Mouse (Mus musculus) neural tube, embryonic 11.5 days (tissue): ENCODE measurements around the gene Ifna7. TPM values are rescaled to one million over a fixed set of nuclear protein-coding genes. Genes with fewer than 3 reads are reported as not detected.
"Not testable (repeated sequence)": the region's sequence is repeated elsewhere in the genome, so short reads cannot be mapped to it uniquely, and the experiment has no call there.

Experiments used
- ATAC-seq: fragments of 200-750 bp; cut with Nextera tagmentation; 2 replicates; pipeline ENCODE4 v1.8.0; 2017; ENCODE audit warnings: moderate number of reproducible peaks, mild to moderate bottlenecking, moderate TSS enrichment, moderate library complexity; ENCODE audit not compliant: insufficient read depth, low FRiP score, low TSS enrichment
- DNase-seq: peaks from one replicate; pipeline ENCODE4 v3.0.0-alpha.2; 2015; ENCODE audit warnings: low spot score
- H3K27ac ChIP-seq: fragments of 300-500 bp; sonication (generic); 2 replicates; pipeline ENCODE4 v1.5.1; 2014; ENCODE audit warnings: low read depth, mild to moderate bottlenecking, low read length
- H3K27me3 ChIP-seq: fragments of 300-500 bp; sonication (generic); 2 replicates; pipeline ENCODE4 v1.6.1; 2014; ENCODE audit warnings: mild to moderate bottlenecking, low read length, mixed read lengths; ENCODE audit not compliant: control insufficient read depth, insufficient read depth
- H3K36me3 ChIP-seq: fragments of 300-500 bp; sonication (generic); 2 replicates; pipeline ENCODE4 v1.6.1; 2014; ENCODE audit warnings: mild to moderate bottlenecking, low read length, moderate library complexity, mixed read lengths; ENCODE audit not compliant: control insufficient read depth, insufficient read depth
- H3K4me1 ChIP-seq: fragments of 300-500 bp; sonication (generic); 2 replicates; pipeline ENCODE4 v1.6.1; 2014; ENCODE audit warnings: low read length, mixed read lengths; ENCODE audit not compliant: control insufficient read depth, insufficient read depth
- H3K4me2 ChIP-seq: fragments of 300-500 bp; sonication (generic); 2 replicates; pipeline ENCODE4 v1.6.1; 2014; ENCODE audit warnings: low read depth, mild to moderate bottlenecking, moderate library complexity
- H3K4me3 ChIP-seq: fragments of 300-500 bp; sonication (generic); 2 replicates; pipeline ENCODE4 v1.5.1; 2014; ENCODE audit warnings: low read depth, low read length
- H3K9ac ChIP-seq: fragments of 300-500 bp; sonication (generic); 2 replicates; pipeline ENCODE4 v1.6.1; 2014; ENCODE audit warnings: mild to moderate bottlenecking, low read length
- H3K9me3 ChIP-seq: fragments of 300-500 bp; sonication (generic); 2 replicates; pipeline ENCODE4 v1.6.1; 2016; ENCODE audit warnings: low read length; ENCODE audit not compliant: control insufficient read depth
- WGBS: fragments of 180-500 bp; shearing (Covaris S2); extraction: QIAGEN DNeasy Blood & Tissue Kit; methylation state at CpG from one replicate; pipeline ENCODE4 v1.1.7; 2014; 5-methylcytosine and 5-hydroxymethylcytosine counted together
- polyA plus RNA-seq: library from polyadenylated mRNA; unstranded; fragments of >200 nt; fragmentation: Nextera tagmentation; extraction: Ambion mirVana; gene quantifications from 2 replicates; pipeline ENCODE4 v1.2.1, GENCODE M21; 2014

Gene Ifna7
- polyA plus RNA-seq, 1 experiment from 2014 or later, result not detected

DNA sequence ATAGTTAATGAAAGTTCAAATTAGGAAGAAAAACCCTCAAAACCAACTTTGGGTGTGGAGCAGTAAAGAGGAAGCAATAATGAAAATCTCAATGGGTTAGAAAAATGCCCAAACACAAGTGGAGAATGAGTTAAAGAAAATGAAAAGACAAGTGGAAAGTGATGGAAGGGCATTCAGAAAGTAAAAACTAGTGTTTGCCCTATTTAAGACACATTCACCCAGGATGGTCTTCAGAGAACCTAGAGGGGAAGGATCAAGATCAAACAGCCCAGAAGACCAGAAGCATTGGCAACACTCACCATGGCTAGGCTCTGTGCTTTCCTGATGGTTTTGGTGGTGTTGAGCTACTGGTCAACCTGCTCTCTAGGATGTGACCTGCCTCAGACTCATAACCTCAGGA lies 11.1 kb downstream of the Ifna7 start, which contains the start of gene Ifna6:
Gene Ifna6, plus strand, starts transcription at position 301 of the 400 bp plus-strand sequence.
- not testable (repeated sequence) for DNase-seq, H3K4me3 ChIP-seq, H3K4me1 ChIP-seq, H3K4me2 ChIP-seq, H3K27me3 ChIP-seq, ATAC-seq, H3K9ac ChIP-seq, H3K9me3 ChIP-seq, H3K27ac ChIP-seq, H3K36me3 ChIP-seq

DNA sequence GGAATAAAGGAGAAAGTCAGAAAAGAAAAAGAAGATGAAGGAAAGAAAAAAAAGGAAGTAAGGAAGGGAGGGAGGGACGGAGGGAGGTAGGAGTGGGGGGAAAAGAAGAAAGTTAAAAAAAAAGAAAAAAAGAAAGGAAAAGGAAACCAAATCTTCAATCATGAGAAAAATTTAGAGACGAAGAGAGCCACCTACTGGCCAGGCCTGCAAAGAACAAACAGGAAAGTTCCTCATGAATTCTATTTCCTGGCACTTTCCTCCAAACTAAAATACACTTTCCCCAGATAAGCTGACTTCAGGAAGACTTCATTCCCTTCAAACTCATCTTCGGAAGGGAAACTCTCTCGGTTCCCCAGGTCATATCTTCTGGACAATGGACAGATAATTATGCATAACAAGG lies 14.5 kb downstream of the Ifna7 start:
- no peak overlapping the region for H3K9ac ChIP-seq
- no peaks in the 10 kb centered on the region for H3K4me1 ChIP-seq
- 31% methylated on average over 4 of the region's 4 CpGs for WGBS
- H3K9me3 ChIP-seq, result no peaks in the 10 kb centered on the region
- no peak overlapping the region for H3K27ac ChIP-seq
- H3K4me3 ChIP-seq, result no peak overlapping the region
- ATAC-seq, result no peak
- no peaks in the 10 kb centered on the region for H3K36me3 ChIP-seq
- DNase-seq, result no peak
- no peak overlapping the region for H3K4me2 ChIP-seq
- no peaks in the 10 kb centered on the region for H3K27me3 ChIP-seq

DNA sequence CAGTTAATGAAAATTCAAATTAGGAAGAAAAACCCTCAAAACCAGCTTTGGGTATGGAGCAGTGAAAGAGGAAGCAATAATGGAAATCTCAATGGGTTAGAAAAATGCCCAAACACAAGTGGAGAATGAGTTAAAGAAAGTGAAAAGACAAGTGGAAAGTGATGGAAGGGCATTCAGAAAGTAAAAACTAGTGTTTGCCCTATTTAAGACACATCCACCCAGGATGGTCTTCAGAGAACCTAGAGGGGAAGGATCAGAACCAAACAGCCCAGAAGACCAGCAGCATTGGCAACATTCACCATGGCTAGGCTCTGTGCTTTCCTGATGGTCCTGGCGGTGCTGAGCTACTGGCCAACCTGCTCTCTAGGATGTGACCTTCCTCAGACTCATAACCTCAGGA lies 19.2 kb downstream of the Ifna7 start, which contains the start of gene Ifna5:
Gene Ifna5, plus strand, starts transcription at position 301 of the 400 bp plus-strand sequence.
- H3K9me3 ChIP-seq, H3K9ac ChIP-seq, DNase-seq, H3K27me3 ChIP-seq, H3K4me1 ChIP-seq, H3K4me2 ChIP-seq, H3K4me3 ChIP-seq, H3K27ac ChIP-seq, ATAC-seq, H3K36me3 ChIP-seq: not testable (repeated sequence)
- WGBS, result 69% methylated on average over 1 of the region's 1 CpGs

DNA sequence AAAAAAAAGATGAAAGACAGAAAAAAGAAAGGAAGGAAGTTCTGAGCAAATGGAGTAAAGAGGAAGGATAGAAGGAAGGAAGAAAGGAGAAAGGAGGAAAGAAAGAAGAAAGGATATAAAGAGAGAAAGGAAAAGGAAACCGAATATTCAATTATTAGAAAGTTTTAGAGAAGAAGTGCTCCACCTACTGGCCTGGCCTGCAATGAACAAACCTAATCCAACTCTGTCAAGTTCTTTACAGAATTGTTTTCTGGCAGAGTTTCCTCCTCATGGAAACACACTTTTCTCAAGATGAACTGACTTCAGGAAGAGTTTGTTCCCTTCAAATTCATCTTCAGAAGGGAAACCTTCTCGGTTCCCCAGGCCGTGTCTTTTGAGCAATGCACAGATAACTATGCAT lies 22.8 kb downstream of the Ifna7 start:
- H3K4me3 ChIP-seq, result no peak overlapping the region
- H3K36me3 ChIP-seq, result no peaks in the 10 kb centered on the region
- H3K27me3 ChIP-seq, result no peaks in the 10 kb centered on the region
- WGBS, result 51% methylated on average over 3 of the region's 3 CpGs
- no peak overlapping the region for H3K27ac ChIP-seq
- H3K9me3 ChIP-seq, result no peaks in the 10 kb centered on the region
- H3K4me2 ChIP-seq, result no peak overlapping the region
- H3K9ac ChIP-seq, result no peak overlapping the region
- no peak for ATAC-seq
- H3K4me1 ChIP-seq, result no peaks in the 10 kb centered on the region
- DNase-seq, result no peak

DNA sequence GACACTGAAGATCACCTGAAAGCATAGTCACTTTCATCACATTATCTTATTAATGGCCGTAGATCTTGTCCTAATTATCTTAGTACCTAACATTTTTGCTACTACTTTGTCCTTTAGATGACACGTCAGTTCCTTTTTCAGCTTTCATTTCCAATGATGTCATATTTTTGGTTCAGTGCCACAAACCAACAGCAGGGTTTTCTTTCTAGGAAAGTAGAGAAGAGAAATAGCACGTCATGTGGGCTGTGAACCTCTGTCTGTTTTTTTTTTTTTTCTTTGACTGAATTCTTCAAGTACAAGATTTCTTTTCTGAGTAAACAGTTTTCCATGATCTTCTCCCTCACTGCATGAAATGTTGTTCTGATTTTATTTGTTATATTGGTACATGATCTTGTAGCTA lies 24.0 kb downstream of the Ifna7 start:
- H3K4me2 ChIP-seq, result no peak overlapping the region
- no peak overlapping the region for H3K4me3 ChIP-seq
- H3K9me3 ChIP-seq, result no peaks in the 10 kb centered on the region
- H3K4me1 ChIP-seq, result no peaks in the 10 kb centered on the region
- no peaks in the 10 kb centered on the region for H3K36me3 ChIP-seq
- 83% methylated on average over 3 of the region's 3 CpGs for WGBS
- ATAC-seq (no peak), DNase-seq (no peak)
- no peak overlapping the region for H3K27ac ChIP-seq
- no peaks in the 10 kb centered on the region for H3K27me3 ChIP-seq
- H3K9ac ChIP-seq, result no peak overlapping the region

DNA sequence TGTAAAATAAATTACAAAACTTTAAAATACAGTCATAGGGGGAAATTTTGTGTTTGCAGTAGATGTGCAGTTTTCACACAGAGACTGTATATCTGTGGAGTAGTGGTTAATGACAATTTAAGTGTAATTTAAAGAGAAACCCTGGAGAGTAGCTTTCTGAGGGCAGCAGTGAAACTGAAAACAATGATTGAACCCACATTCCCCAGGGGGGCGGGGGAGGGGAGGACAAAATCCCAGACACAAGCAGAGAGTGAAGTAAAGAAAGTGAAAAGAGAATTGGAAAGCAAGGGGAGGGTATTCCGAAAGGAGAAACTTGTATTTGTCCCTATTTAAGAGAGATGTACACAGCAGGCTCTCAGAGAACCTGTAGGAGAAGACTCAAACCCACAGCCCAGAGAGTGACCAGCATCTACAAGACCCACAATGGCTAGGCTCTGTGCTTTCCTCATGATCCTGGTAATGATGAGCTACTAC lies 25.4 kb downstream of the Ifna7 start, which contains the start of gene Ifna4:
Gene Ifna4, plus strand, starts transcription at position 424 of the 474 bp plus-strand sequence.
- no peaks in the 10 kb centered on the region for H3K36me3 ChIP-seq
- no peaks in the 10 kb centered on the region for H3K27me3 ChIP-seq
- WGBS, result 48% methylated on average over 2 of the region's 2 CpGs
- DNase-seq (no peak), ATAC-seq (no peak)
- H3K27ac ChIP-seq, result no peak within 1 kb of the TSS
- no peak within 1 kb of the TSS for H3K4me2 ChIP-seq
- H3K9me3 ChIP-seq, result no peaks in the 10 kb centered on the region
- no peaks in the 10 kb centered on the region for H3K4me1 ChIP-seq
- no peak within 1 kb of the TSS for H3K9ac ChIP-seq
- no peak within 1 kb of the TSS for H3K4me3 ChIP-seq

DNA sequence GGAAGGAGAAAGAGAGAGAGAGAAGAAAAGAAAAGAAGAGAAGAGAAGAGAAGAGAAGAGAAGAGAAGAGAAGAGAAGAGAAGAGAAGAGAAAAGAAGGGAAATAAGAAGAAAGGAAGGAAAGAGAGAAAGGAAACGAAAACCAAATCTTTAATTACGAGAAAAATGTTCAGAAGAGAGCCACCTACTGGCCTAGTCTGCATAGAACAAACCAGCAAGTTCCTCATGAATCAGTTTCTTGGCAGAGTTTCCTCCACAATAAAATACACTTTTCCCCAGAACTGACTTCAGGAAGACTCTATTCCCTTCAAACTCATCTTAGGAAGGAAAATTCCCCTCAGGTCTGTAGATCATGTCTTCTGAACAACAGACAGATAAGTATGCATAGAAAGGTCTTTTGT lies 29.3 kb downstream of the Ifna7 start:
- Histone ChIP-seq H3K9ac (no peak overlapping the region), H3K4me3 (no peak overlapping the region), H3K27me3 (no peaks in the 10 kb centered on the region), H3K4me2 (no peak overlapping the region), H3K36me3 (no peaks in the 10 kb centered on the region), H3K4me1 (no peaks in the 10 kb centered on the region), H3K9me3 (no peaks in the 10 kb centered on the region), H3K27ac (no peak overlapping the region)
- ATAC-seq (no peak), DNase-seq (no peak)
- WGBS, result 56% methylated on average over 2 of the region's 2 CpGs

DNA sequence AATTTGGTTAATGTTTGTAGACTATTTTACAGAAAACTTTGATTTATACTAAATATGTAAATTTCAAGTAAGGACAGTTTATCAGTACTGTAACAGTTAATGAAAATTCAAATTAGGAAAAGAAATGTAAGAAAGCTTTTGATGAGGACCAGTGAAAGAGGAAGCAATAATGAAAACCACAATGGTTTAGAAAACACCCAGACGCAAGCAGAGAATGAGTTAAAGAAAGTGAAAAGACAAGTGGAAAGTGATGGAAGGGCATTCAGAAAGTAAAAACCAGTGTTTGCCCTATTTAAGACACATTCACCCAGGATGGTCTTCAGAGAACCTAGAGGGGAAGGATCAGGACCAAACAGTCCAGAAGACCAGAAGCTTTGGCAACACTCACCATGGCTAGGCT lies 33.7 kb downstream of the Ifna7 start, which contains the start of gene Ifna1:
Gene Ifna1, plus strand, starts transcription at position 390 of the 400 bp plus-strand sequence.
- Histone ChIP-seq H3K36me3 (no peaks in the 10 kb centered on the region), H3K9me3 (no peaks in the 10 kb centered on the region), H3K4me2 (no peak within 1 kb of the TSS), H3K4me1 (no peaks in the 10 kb centered on the region), H3K27ac (no peak within 1 kb of the TSS), H3K27me3 (no peaks in the 10 kb centered on the region), H3K9ac (no peak within 1 kb of the TSS), H3K4me3 (no peak within 1 kb of the TSS)
- 85% methylated on average over 1 of the region's 1 CpGs for WGBS
- no peak for DNase-seq
- ATAC-seq, result no peak

DNA sequence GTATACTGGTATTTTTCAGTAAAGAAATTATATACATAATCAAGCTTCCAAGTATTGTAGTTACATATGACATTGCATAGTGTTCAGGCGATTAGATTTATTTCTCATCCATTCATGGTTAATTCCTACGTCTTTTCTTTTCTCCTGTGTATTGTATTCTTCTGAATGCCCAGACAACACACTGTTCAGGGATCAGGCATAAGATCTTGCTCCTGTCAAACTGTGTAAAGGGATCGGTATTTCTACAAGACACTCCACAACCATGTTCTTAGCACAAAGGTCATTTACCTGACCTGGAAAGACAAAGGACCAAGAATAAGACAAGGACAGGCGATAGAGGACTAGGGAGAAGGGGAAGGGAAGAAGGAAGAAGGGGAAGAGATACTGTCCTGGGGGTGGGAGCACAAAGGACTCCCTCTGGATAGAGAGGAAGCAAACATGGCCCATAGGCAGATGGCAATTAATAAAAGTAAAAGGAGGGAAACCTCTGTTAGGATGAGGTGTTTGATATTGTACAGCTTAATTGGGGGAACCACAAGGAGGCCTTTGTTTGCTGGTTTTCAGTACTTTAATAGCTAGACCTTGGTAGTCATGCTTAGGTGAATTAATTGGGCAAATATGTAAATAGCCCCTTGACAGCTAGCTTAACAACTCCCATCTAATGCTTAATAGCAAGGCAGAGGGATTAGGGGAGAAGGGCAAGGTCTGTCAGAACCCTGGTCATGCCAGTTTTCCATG lies 35.2 kb downstream of the Ifna7 start:
- no peaks in the 10 kb centered on the region for H3K4me1 ChIP-seq
- no peaks in the 10 kb centered on the region for H3K9me3 ChIP-seq
- ATAC-seq (no peak), DNase-seq (no peak)
- H3K4me2 ChIP-seq, result no peak overlapping the region
- H3K9ac ChIP-seq, result no peak overlapping the region
- no peak overlapping the region for H3K27ac ChIP-seq
- no peaks in the 10 kb centered on the region for H3K27me3 ChIP-seq
- no peaks in the 10 kb centered on the region for H3K36me3 ChIP-seq
- H3K4me3 ChIP-seq, result no peak overlapping the region
- WGBS, result 57% methylated on average over 4 of the region's 4 CpGs
